Mouse (Mus musculus) ES-E14 (cell line): ENCODE data around the gene Gm17581. TPM values are rescaled to one million over a fixed set of nuclear protein-coding genes. Genes with fewer than 3 reads are reported as not detected.
A peak's percentile ranks its signal among the peaks of the same experiment; 100 is the strongest.

ENCODE experiments used
- DNase-seq: peaks from one replicate; pipeline ENCODE4 v3.0.0-alpha.2; 2013; ENCODE audit warnings: low read depth, low spot score
- H3K27ac ChIP-seq: 2 replicates; pipeline ENCODE4 v1.5.1; 2012; ENCODE audit warnings: low read depth, mild to moderate bottlenecking, low read length, moderate library complexity, mixed read lengths; ENCODE audit not compliant: poor library complexity, insufficient read depth, severe bottlenecking
- H3K36me3 ChIP-seq: 2 replicates; pipeline ENCODE4 v1.6.1; 2012; ENCODE audit warnings: mild to moderate bottlenecking, low read length, moderate library complexity, mixed read lengths; ENCODE audit not compliant: control insufficient read depth, poor library complexity, insufficient read depth, severe bottlenecking
- H3K4me1 ChIP-seq, 2 experiments: fragments of 150-350 bp in 1 of 2; sonication (generic) in 1 of 2; 2 replicates each; pipeline ENCODE4 v1.6.1; 2012; ENCODE audit warnings: low read length in 2 of 2, mild to moderate bottlenecking in 1 of 2, mixed read lengths in 1 of 2; ENCODE audit not compliant: control insufficient read depth in 2 of 2, insufficient read depth in 2 of 2, poor library complexity in 1 of 2
- H3K4me3 ChIP-seq, 2 experiments: fragments of 150-350 bp in 1 of 2; sonication (generic) in 1 of 2; 2 replicates each; pipeline ENCODE4 v1.5.1; 2012; ENCODE audit warnings: low read length in 2 of 2, low read depth in 1 of 2, mild to moderate bottlenecking in 1 of 2, mixed read lengths in 1 of 2; ENCODE audit not compliant: insufficient read depth in 1 of 2, poor library complexity in 1 of 2, severe bottlenecking in 1 of 2
- H3K9ac ChIP-seq: 2 replicates; pipeline ENCODE4 v1.6.1; 2012; ENCODE audit warnings: low read depth, mild to moderate bottlenecking, low read length, mixed read lengths; ENCODE audit not compliant: poor library complexity, insufficient read depth, severe bottlenecking
- H3K9me3 ChIP-seq: fragments of 150-350 bp; sonication (generic); 2 replicates; pipeline ENCODE4 v1.6.1; 2012; ENCODE audit warnings: low read depth, mild to moderate bottlenecking, low read length; ENCODE audit not compliant: control insufficient read depth, insufficient read depth
- CHD2 ChIP-seq: IDR thresholded peaks from 2 replicates; pipeline ENCODE4 v1.6.1; 2014; ENCODE audit warnings: mild to moderate bottlenecking, low read depth, low read length, inconsistent platforms
- HCFC1 ChIP-seq: IDR thresholded peaks from 2 replicates; pipeline ENCODE4 v1.6.1; 2012; ENCODE audit warnings: low read length, inconsistent platforms, borderline replicate concordance; ENCODE audit not compliant: insufficient read depth
- MAFK ChIP-seq: IDR thresholded peaks from 2 replicates; pipeline ENCODE4 v1.6.1; 2014; ENCODE audit warnings: mild to moderate bottlenecking, low read depth, low read length, inconsistent platforms; ENCODE audit not compliant: insufficient read depth
- ZC3H11A ChIP-seq: IDR thresholded peaks from 2 replicates; pipeline ENCODE4 v1.6.1; 2012; ENCODE audit warnings: low read depth, mild to moderate bottlenecking, inconsistent platforms, low read length, borderline replicate concordance
- ZNF384 ChIP-seq: IDR thresholded peaks from 2 replicates; pipeline ENCODE4 v1.6.1; 2012; ENCODE audit warnings: low read depth, low read length, inconsistent platforms
- in situ Hi-C, 2 experiments: fragments of 600-800 bp; cut with MboI; formaldehyde crosslinking; loops; one replicate each; pipeline ENCODE4 v1.15.1; 2025; ENCODE audit warnings: low sequenced_read_pairs in 2 of 2, inconsistent platforms in 1 of 2; ENCODE audit not compliant: unreplicated experiment in 2 of 2
- total RNA-seq: library from RNA; depleted of rRNA; stranded (reverse); fragments of 300-350 nt; gene quantifications from 2 replicates; pipeline ENCODE4 v1.2.3, GENCODE M21; 2012

The Gm17581 gene
- total RNA-seq, 1 experiment = not detected

DNA sequence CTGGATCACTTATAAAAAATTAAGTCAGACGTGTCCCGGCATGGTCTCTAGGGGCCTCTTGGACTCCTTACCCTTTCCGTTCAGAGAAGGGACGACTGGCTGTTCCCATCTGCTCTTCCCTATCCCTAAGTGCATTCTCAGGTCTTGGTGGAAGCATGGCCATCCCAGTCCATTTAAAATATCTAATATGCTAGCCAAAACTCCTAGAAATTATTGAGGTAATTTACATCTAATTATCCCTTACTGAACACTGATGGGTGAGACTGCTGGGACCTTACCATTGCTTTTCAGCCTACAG lies 42.0 kb upstream of the Gm17581 start:
- no peak overlapping the region for H3K9ac ChIP-seq
- no peak for DNase-seq
- H3K36me3 ChIP-seq = no peaks in the 10 kb centered on the region
- H3K4me1 ChIP-seq = peaks cover 0 to 4% of the 10 kb centered on the region in 2 experiments; a peak in 1 of 4 replicates
- in situ Hi-C loops = loop anchor here in 1 of 2 experiments (10.0 kb wide), 1 partner anchor 273 kb away; no protein-coding TSS in a partner anchor
- H3K9me3 ChIP-seq = no peaks in the 10 kb centered on the region
- TF ChIP-seq ZC3H11A = no peak
- no peak for TF ChIP-seq MAFK
- H3K4me3 ChIP-seq = no peak overlapping the region
- H3K27ac ChIP-seq = no peak overlapping the region

DNA sequence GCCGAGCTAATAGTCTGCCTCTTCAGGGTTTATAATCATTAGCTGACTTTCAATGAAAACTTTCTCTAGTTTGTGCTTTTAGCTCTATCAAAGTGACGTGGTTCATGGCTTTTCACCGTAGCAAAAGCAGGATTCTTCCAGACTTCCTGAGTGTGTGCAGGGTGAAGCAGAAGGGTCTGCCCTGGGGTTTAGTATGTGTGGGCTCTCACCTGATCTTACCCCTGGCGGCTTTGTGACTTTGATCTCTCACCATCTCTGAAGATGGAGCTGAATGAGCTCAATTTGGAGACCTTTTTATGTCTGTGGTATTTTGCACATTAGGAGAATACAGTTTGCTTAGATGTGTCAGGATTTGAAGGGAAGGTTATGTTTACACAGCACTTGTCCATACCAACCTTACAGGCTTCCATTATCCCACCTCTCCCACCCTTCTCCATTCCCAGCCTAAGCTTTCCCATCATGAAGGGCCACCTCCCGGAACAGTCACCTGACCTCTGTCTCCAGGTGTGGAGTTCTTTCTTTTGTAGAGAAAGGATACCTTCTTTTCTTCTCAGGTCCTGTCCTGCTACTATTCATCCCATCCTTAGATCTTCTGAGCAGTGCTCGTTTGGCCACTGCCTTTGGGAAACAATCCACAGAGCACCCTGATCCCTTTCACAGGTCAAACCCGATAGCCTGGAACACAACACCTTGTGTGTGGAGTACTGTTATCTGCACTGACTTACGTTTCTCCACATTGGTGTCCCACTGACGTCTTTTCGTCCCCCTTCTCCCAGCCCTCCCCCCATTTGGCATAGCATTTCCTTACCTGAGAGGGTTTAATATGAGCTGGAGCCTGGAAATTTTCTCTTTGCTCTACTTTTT lies 41.4 kb upstream of the Gm17581 start:
- in situ Hi-C loops = loop anchor here in 1 of 2 experiments (10.0 kb wide), 1 partner anchor 272 kb away; no protein-coding TSS in a partner anchor
- peaks cover 0 to 4% of the 10 kb centered on the region in 2 experiments; a peak in 1 of 4 replicates for H3K4me1 ChIP-seq
- no peak overlapping the region for H3K27ac ChIP-seq
- H3K9me3 ChIP-seq = no peaks in the 10 kb centered on the region
- no peak for TF ChIP-seq CHD2
- no peak for TF ChIP-seq HCFC1
- TF ChIP-seq ZNF384 = no peak
- TF ChIP-seq MAFK = no peak
- no peak for TF ChIP-seq ZC3H11A
- no peak overlapping the region for H3K4me3 ChIP-seq
- H3K36me3 ChIP-seq = no peaks in the 10 kb centered on the region
- H3K9ac ChIP-seq = no peak overlapping the region
- DNase-seq = no peak

GRCm38 (mm10) chr2:155775685-155776263 lies 40.1 kb upstream of the Gm17581 start:
- TF ChIP-seq ZC3H11A (no peak), CHD2 (no peak), HCFC1 (no peak), MAFK (no peak), ZNF384 (no peak)
- peak overlapping the region; percentile 38; the same call in 1 of the 2 replicates for H3K9ac ChIP-seq
- peaks cover 0 to 4% of the 10 kb centered on the region in 2 experiments; a peak in 1 of 4 replicates for H3K4me1 ChIP-seq
- DNase-seq = no peak
- no peaks in the 10 kb centered on the region for H3K9me3 ChIP-seq
- H3K36me3 ChIP-seq = no peaks in the 10 kb centered on the region
- H3K27ac ChIP-seq = no peak overlapping the region
- in situ Hi-C loops = loop anchor here in 1 of 2 experiments (10.0 kb wide), 1 partner anchor 271 kb away; no protein-coding TSS in a partner anchor
- peak overlapping the region; percentile 66 to 76 for H3K4me3 ChIP-seq

- no peaks in the 10 kb centered on the region for H3K9me3 ChIP-seq
- H3K4me1 ChIP-seq = peaks cover 0 to 4% of the 10 kb centered on the region in 2 experiments; a peak in 1 of 4 replicates
- peak within 1 kb of the TSS; percentile 66 to 76 for H3K4me3 ChIP-seq
- TF ChIP-seq ZC3H11A (no peak), ZNF384 (no peak), HCFC1 (no peak), CHD2 (no peak), MAFK (no peak)
- H3K9ac ChIP-seq = peak within 1 kb of the TSS; percentile 38; the same call in 1 of the 2 replicates
- H3K36me3 ChIP-seq = no peaks in the 10 kb centered on the region
- in situ Hi-C loops = loop anchor here in 1 of 2 experiments (10.0 kb wide), 1 partner anchor 270 kb away; no protein-coding TSS in a partner anchor
- DNase-seq = no peak
- H3K27ac ChIP-seq = no peak within 1 kb of the TSS; the same call in 1 of the 2 replicates
Measured at GRCm38 (mm10) chr2:155774927-155775684, 39.4 kb upstream of the Gm17581 start, which contains the start of gene Mmp24. TSS of gene Mmp24 (plus strand) at chr2:155775342.
